Mouse (Mus musculus) T-helper 17 cell (primary cell): ENCODE data around the gene Strn.
"Not testable (repeated sequence)": the region's sequence is repeated elsewhere in the genome, so short reads cannot be mapped to it uniquely, and the experiment has no call there.

Experiments
- in situ Hi-C, 2 experiments: fragments of 300-600 bp; cut with MboI, MseI; formaldehyde crosslinking; loops; 1 replicate in 1 of 2; 2 replicates in 1 of 2; pipeline ENCODE4 v1.15.1; 2025; ENCODE audit warnings: high pct_unique_total_duplicates in 2 of 2

Gene Strn

DNA sequence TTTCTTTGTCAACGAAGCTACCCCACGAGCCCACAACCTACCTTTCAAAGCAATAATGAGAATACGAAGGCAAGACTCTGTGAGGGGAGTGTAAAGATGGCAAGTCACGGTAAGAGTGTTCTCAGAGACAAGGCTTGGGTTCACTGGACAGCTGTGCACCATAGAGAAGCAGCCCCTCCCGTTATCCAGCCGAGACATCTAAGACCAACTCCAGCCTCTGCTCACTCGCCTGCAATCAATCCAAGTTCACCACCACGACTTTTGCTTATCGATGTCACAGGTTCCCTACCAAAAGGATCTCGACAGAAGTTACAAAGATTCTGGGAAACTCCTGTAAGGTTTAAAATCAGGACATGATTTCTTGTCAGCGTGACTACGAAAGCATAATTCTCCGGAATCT lies 17.9 kb downstream of the Strn start:
- in situ Hi-C loops, result no loop called here

DNA sequence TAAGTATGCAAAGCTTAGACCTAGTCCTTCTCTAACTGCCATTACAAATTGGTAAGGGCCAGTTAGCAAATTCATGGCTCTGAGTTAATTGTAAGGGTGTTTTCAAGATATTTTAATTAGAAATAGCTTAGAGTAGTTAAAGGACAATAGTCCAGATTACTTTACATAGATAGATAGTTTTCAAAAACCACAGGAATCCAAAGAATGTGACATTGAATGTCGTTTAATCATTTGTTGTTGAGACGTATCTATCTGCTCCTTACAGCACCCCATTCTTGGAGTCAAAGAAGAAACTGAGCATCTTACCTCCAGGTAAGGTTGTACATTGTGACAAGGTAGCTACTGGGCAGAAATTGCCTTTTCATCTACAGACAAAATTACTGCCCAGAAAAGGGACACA lies 26.7 kb downstream of the Strn start:
- in situ Hi-C loops, result no loop called here

DNA sequence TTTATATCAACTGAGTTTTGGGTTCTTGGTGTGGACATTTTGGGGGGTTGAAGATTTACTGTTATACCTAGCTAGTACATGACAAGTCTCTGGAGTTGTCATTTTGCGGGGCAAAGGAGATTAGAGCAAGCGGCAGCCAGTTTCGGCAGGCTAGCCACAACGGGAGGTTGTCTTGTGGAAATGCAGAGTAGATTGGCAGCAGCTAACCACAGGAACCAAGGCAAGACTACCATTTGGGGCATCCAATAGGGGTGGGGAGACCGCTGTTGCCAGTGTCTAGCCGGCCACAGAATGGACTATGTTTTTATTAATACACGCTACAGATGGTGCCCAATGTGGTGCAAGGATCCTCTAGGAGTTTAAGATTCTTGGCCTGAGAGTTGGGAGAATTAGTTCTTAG lies 28.6 kb downstream of the Strn start:
- in situ Hi-C loops, result no loop called here

DNA sequence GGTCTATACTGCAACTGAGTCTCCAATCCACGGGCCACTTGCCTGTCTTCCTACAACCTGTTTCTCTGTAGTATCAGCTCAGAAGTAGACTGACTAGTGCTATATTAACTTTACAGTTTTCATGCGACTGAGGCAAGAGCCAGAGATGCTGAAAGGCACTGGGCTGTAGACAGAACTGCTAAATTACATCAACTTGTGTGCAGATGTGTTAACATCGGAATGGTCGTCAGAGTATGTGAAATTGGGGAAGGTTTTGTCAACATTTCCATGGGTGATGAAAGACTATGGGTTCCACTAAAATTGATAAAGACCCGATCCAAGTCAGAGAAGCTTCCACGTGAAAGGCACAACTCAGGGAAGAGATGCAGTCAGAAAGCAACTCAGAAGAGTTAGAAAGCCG lies 34.0 kb downstream of the Strn start:
- in situ Hi-C loops, result no loop called here

DNA sequence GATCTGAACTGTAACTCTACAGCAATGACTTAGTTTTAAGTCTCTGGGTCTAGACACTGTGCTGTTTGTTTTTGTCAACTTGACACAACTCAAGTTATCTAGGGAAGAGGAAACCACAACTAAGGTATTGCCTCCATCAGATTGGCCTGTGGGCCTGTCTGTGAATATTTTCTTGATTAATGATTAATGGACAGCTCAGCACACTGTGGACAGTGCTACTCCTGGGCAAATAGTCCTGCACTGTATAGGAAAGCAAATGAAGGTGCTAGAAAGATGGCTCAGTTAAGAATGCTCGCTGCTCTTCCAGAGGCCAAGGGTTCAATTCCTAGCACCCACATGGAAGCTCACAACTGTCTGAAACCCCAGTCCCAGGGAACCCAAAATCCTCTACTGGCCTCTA lies 38.0 kb downstream of the Strn start:
- in situ Hi-C loops, result no loop called here

GRCm38 (mm10) chr17:78697462-78697861 lies 39.5 kb downstream of the Strn start:
- in situ Hi-C loops, result no loop called here

DNA sequence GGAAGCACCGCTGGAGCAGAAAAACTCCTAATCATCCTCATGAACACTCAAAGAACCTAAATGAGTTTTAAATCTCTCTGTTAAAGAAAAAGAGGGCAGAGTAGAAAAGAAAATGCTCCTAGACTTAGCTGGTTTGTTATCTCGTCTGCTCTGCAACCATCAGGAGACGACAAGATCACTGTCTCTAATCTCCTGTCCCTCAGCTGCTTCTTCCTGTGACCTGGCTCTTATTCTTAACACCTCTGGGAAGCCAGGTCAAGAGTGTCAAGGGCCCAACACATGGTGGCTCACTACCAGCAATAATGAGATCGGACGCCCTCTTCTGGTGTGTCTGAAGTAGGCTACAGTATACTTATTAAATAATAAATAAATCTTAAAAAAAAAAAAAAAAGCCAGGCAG lies 40.1 kb downstream of the Strn start:
- in situ Hi-C loops, result no loop called here

GRCm38 (mm10) chr17:78689231-78689630 lies 47.8 kb downstream of the Strn start:
- in situ Hi-C loops, result not testable (repeated sequence)

DNA sequence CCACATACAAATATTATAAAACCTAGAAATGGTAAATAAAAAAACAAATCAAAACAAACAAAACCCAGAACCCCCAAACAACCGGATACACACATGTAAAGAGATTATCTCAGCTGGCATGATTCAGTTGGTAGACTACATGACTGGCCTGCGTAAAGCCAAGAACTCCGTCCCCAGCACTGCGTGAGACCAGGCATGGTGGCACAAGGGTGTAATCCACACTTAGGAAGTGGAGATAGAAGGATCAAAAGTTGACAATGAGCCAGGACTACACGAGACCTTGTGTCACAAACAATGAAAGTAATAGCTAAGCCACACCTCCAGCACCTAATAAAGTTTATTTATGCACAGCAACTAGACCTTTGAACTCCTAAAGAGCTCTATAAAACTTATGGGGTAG lies 49.0 kb downstream of the Strn start:
- in situ Hi-C loops, result no loop called here

- in situ Hi-C loops, result no loop called here
Observed at GRCm38 (mm10) chr17:78685004-78685403, 52.0 kb downstream of the Strn start.

DNA sequence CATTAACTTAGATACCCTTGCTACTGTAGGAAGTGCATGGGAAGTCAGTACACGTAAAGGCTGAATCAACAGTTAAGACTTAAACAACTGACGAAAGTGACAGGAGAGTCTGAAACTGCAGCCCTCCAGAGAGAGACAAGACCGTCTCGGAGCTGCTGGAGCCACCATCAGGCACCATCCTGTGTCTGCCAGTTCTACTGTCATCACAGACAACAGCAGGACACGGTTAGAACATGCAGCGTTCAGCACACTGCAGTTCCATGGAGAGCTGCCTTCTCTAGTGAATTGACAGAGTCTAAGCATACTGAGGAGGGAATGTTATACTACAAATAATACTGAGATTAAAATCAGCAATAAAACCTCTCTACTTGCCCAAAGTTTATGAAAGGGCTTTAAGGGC lies 54.6 kb downstream of the Strn start:
- in situ Hi-C loops, result no loop called here

GRCm38 (mm10) chr17:78679503-78679902 lies 57.5 kb downstream of the Strn start:
- in situ Hi-C loops, result no loop called here

DNA sequence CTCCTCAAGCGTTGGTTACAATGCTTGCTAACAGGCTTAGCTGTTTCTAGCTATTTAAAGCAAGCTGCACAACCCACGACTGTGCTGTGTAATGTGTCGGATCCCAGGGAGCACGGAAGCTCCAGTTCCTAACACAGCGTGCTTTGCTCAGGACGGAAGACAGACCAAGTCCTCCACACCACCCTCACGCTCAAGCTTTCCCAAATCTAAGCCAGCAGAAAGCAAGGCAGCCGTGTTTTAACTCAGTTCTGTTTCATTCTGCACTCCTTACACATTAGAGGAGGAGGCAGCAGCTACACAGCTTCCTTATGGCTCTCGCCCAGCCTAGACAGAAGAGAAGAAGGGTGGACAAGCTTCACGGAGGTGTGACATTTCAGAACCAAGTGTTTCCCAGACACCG lies 60.2 kb downstream of the Strn start:
- in situ Hi-C loops, result no loop called here

DNA sequence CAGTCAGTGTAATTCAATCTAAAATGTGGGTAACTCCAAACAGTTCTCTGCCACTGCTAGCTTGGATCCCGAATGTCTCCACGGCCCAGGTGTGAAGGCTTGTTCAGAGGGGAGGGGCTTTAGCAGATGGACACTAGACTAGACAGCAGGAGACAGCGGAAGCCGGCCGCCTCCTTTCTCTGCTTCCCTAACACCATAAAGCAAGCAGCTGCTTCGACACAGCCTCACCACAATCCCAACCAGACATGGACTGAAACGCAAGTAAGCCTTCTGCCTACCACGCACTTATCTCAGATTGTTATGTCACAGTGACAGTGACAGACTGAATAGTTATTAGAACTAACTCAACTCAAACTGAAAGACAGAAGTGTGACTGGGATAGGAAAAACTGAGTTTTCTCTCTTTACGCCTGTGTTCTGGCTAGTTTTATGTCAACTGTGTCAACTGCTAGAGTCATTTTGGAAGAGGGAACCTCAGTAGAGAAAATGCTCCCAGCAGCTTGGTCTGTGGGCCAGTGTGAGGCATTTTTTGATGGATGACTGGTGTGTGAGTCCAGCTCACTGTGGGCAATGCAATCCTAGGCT lies 71.9 kb downstream of the Strn start:
- in situ Hi-C loops, result no loop called here

DNA sequence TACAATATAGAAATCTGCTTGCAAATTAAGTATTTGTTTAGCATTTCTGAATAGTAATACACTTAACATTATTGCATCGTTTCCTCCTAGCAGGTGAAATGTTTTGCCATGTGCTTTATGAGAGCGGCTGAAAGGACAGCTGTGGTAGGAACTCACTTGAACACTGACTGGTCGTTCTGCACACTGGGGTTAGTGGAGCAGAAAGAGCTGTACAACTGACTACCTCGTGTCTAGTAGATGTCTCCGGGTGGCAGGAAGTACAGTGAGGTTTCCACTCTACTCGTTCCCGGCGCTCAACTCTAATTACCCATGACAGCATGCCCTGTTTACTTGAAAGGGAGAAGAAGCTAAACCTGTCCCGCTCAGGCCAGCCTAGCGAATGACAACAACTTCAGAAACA lies 82.2 kb downstream of the Strn start:
- in situ Hi-C loops, result no loop called here

DNA sequence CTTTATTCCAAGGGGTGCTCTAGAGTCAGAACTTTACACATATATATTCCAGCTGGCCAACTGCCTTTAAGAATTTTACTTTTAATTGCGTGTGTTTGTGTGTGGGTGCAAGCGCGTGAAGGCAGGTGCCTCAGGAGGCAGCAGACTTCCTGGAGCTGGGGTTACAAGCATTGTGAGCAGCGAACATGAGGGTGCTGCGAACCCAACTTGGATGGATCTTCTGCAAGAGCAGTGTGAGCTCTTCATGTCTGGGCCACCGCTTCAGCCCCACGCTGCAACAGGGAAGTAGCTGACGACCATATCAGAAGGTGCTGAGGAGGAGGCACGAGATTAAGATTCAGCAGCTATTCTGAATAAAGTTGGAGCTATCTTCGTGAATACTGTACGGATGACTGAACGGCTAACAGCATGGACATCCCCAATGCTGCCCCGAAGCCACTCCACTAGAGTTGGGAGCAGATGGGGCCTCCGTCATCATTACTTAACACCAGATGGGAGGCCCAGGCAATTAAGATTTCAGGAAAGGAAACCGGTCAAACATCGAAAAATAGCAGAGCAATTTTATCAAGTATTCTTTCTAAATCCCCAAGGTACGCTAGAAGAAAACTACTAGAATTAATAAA lies 93.0 kb downstream of the Strn start:
- in situ Hi-C loops, result no loop called here

GRCm38 (mm10) chr17:78642259-78642658 lies 94.7 kb downstream of the Strn start:
- in situ Hi-C loops, result no loop called here

DNA sequence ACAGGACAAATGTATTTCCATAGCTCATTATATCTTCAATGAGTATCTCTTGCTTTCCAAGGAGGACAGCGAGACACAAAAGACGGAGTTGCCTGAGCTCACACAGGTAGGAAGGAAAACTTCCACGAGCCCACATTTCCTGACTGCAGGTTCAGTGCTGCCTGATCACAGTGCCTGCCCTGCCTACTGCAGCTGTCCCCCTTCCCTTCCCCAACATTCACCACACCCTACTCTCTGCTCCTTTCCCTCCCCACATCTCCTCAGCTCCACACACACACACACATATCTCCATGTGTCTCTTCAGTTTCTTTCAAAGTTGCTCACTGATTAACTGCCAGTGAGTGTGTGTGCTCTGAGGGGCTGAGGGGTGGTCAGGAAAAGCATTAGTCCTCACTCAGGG lies 96.6 kb downstream of the Strn start:
- in situ Hi-C loops, result no loop called here

DNA sequence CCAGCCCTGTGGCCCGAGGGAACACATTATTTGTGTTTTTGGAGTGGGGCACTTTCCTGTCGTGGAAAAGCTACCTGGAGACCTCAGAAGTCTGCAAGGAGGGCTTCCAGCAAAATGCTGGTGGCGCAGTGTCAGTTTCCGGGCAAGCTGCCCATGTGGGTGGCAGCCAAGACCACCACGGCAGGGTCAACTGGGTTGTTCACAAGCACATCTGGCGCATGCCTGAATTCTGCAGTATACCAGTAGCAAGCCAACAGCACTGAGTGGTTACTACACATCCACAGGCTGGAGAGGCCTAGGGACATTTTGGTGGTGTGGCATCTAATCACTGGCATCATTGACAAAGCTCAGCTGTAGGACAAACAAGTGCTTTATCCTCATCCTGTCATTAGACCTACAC lies 97.9 kb downstream of the Strn start:
- in situ Hi-C loops, result no loop called here

GRCm38 (mm10) chr17:78637140-78637539 lies 99.9 kb downstream of the Strn start:
- in situ Hi-C loops, result no loop called here

DNA sequence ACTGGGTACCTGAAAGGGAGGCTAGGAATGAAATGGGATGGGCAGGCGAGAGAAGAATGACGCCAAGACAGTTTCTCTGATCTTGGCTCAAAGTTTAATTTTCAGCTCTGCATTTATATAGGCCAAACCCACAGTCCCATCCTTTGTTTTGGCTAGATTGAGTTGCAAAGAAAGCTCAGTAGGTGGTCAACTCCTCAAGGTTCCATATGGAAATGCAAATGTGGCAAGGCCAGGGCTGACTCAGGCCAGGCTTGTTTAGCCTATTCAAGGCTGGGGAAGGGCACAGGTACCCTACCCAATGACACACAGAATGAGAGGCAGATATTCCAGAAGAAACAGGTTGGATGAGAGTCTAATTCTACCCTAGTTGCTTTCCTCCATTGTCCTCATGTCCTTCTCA lies 101.4 kb downstream of the Strn start:
- in situ Hi-C loops, result no loop called here

- in situ Hi-C loops, result no loop called here
Observed at GRCm38 (mm10) chr17:78624941-78625340, 112.1 kb downstream of the Strn start.

GRCm38 (mm10) chr17:78621863-78622262 lies 115.1 kb downstream of the Strn start:
- in situ Hi-C loops, result no loop called here

DNA sequence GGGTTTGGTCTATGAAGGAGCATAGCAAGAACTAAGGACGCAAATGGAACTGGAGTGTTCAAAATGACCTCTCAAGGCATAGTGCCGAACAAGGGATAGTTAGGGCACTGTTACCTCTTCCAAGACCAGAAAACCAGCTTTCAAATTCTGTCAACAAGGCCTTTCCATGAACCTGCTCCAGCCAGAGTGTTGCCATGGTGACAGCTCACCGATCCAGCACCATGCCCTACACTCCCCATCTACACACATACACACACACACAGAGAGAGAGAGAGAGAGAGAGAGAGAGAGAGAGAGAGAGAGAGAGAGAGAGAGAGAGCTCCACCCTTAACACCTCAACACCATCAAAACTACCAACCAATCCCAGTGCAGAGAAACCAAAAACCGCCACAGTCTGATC lies 116.3 kb downstream of the Strn start:
- in situ Hi-C loops, result no loop called here
